ENCODE assay signal across 8 mouse cellular contexts in genomic region chr15:96253827-96254226, GRCm38 (mm10). TPM values are rescaled to one million over a fixed set of nuclear protein-coding genes. Genes with fewer than 3 reads are reported as not detected.
DNase-seq lines count a peak whose midpoint lies in the region; ATAC-seq lines count a peak whose summit lies in the region.

No protein-coding gene starts in this region.

- 0 out of 2 replicates have a peak overlapping the region, but pooled peaks have one; percentile 11 for H3K27ac ChIP-seq in heart, embryonic 12.5 days (ENCODE audit: poor library complexity, severe bottlenecking)
- H3K27ac ChIP-seq in hindbrain, embryonic 14.5 days = no peak overlapping the region

- peaks cover 10% of the 10 kb centered on the region for H3K4me1 ChIP-seq in heart, embryonic 12.5 days (replicated peaks)
- H3K4me1 ChIP-seq in hindbrain, embryonic 14.5 days (replicated peaks; ENCODE audit: control insufficient read depth, insufficient read depth, low read length) = peaks cover 7% of the 10 kb centered on the region

- no peaks in the 10 kb centered on the region for H3K27me3 ChIP-seq in heart, embryonic 12.5 days (replicated peaks)
- no peaks in the 10 kb centered on the region for H3K27me3 ChIP-seq in hindbrain, embryonic 14.5 days (ENCODE audit: control insufficient read depth, insufficient read depth, low read length)

- no peak for DNase-seq in heart, postnatal 25 days (ENCODE audit: low spot score)
- DNase-seq in R1 (ENCODE audit: low read depth, low spot score) = peak; percentile 97
- no peak for DNase-seq in hindbrain, embryonic 14.5 days (ENCODE audit: low spot score)
- DNase-seq in mesoderm, embryonic 11.5 days (ENCODE audit: low read depth, low spot score) = peak; percentile 33
- no peak for DNase-seq in ovary, postnatal 14 days (ENCODE audit: low spot score)
- no peak for DNase-seq in spleen, postnatal 10 days (ENCODE audit: low spot score in 2 of 2)
- DNase-seq in layer of hippocampus, adult 11-12 months (ENCODE audit: low spot score) = no peak

- ATAC-seq in heart, embryonic 12.5 days (ENCODE audit: insufficient number of reproducible peaks, low FRiP score) = peak; percentile 45
- ATAC-seq in hindbrain, embryonic 14.5 days (ENCODE audit: low FRiP score) = no peak

- H3K9ac ChIP-seq in heart, embryonic 12.5 days = peak overlapping the region; percentile 34; the same call in 1 of the 2 replicates
- H3K9ac ChIP-seq in hindbrain, embryonic 14.5 days = no peak overlapping the region

- peak overlapping the region; percentile 79 for H3K4me2 ChIP-seq in heart, embryonic 12.5 days
- peak overlapping the region; percentile 60 for H3K4me2 ChIP-seq in hindbrain, embryonic 14.5 days (replicated peaks)

- intact Hi-C loops in heart, postnatal 25 days (cut with DNase I) = no loop called here

- 1% methylated on average over 7 of the region's 7 CpGs for WGBS in heart, embryonic 12.5 days
- 4% methylated on average over 6 of the region's 7 CpGs for WGBS in hindbrain, embryonic 14.5 days

- peak overlapping the region; percentile 40 for H3K4me3 ChIP-seq in heart, embryonic 12.5 days
- H3K4me3 ChIP-seq in hindbrain, embryonic 14.5 days (replicated peaks; ENCODE audit: low read length) = peak overlapping the region; percentile 27

- H3K36me3 ChIP-seq in heart, embryonic 12.5 days = no peaks in the 10 kb centered on the region
- H3K36me3 ChIP-seq in hindbrain, embryonic 14.5 days (replicated peaks; ENCODE audit: control insufficient read depth, insufficient read depth) = no peaks in the 10 kb centered on the region

- H3K9me3 ChIP-seq in heart, embryonic 12.5 days (replicated peaks) = no peaks in the 10 kb centered on the region
- no peaks in the 10 kb centered on the region for H3K9me3 ChIP-seq in hindbrain, embryonic 14.5 days (ENCODE audit: control insufficient read depth, low read length)

RNA-seq across cellular contexts. Expression of gene Arid2, which starts 33.5 kb away (rescaled TPM):
- polyA plus RNA-seq in heart, embryonic 12.5 days (2016; fragmentation: Nextera tagmentation; extraction: Ambion mirVana) = 21.5 and 21.9 TPM in 2 replicates
- 10 to 100 TPM; 21.0 to 26.9 TPM for total RNA-seq in heart, postnatal 25 days (2021)
- 23.2 and 23.7 TPM in 2 replicates for polyA plus RNA-seq in hindbrain, embryonic 14.5 days (2014; fragmentation: Nextera tagmentation; extraction: Ambion mirVana)

Comparison
In these comparisons a context has a peak if more than half of its experiments do, and no peak if none do; other contexts are left out.
1. DNase-seq: peak in R1 (single experiment) and mesoderm, embryonic 11.5 days (single experiment); none in heart, postnatal 25 days (single experiment), hindbrain, embryonic 14.5 days (single experiment), ovary, postnatal 14 days (single experiment), spleen, postnatal 10 days (0 of 2) and layer of hippocampus, adult 11-12 months (single experiment).